Mouse (Mus musculus) bone marrow, adult 2 months (tissue): ENCODE measurements at regions not wholly inside any gene's neighbourhood (a gene's known extent, or its start where the extent isn't known, plus 50 kb on each side); places are given as distances from the start of the nearest gene placed in this dataset.
A peak's percentile ranks its signal among the peaks of the same experiment; 100 is the strongest.

Experiments used
- H3K27ac ChIP-seq: fragments of 200-500 bp; 2 replicates; pipeline ENCODE4 v1.5.1; 2012; ENCODE audit warnings: low read depth, mild to moderate bottlenecking, control low read depth, inconsistent platforms, low read length; ENCODE audit not compliant: control insufficient read depth, poor library complexity, insufficient read depth
- H3K4me1 ChIP-seq: fragments of 200-500 bp; 2 replicates; pipeline ENCODE4 v1.6.1; 2011; ENCODE audit warnings: low read length; ENCODE audit not compliant: control insufficient read depth, insufficient read depth
- H3K4me3 ChIP-seq: fragments of 200-500 bp; replicated peaks from 2 replicates; pipeline ENCODE3; 2011; ENCODE audit warnings: mild to moderate bottlenecking, low read depth, low read length, control low read depth; ENCODE audit not compliant: control insufficient read depth
- CTCF ChIP-seq: fragments of 200-500 bp; IDR thresholded peaks from 2 replicates; pipeline ENCODE4 v1.5.1; 2011; ENCODE audit warnings: low read length, control low read depth; ENCODE audit not compliant: control insufficient read depth, insufficient read depth
- POLR2A ChIP-seq: fragments of 200-500 bp; IDR thresholded peaks from 2 replicates; pipeline ENCODE4 v1.6.1; 2011; ENCODE audit warnings: low read depth, mild to moderate bottlenecking, control low read depth, low read length, borderline replicate concordance; ENCODE audit not compliant: control insufficient read depth
- WGBS: fragments of 180-500 bp; shearing (Covaris S2); methylation state at CpG from one replicate; pipeline ENCODE4 v1.1.7; 2018; 5-methylcytosine and 5-hydroxymethylcytosine counted together

- 80% methylated on average over 4 of the region's 4 CpGs for WGBS
- H3K27ac ChIP-seq, result no peak overlapping the region
- TF ChIP-seq CTCF, result no peak
- H3K4me1 ChIP-seq, result no peaks in the 10 kb centered on the region
- no peak overlapping the region for H3K4me3 ChIP-seq
Measured at GRCm38 (mm10) chr6:53233777-53234176, 53.3 kb upstream of the Creb5 start.

- Histone ChIP-seq H3K27ac (no peak overlapping the region), H3K4me3 (no peak overlapping the region), H3K4me1 (no peaks in the 10 kb centered on the region)
- no peak for TF ChIP-seq POLR2A
- no peak for TF ChIP-seq CTCF
- 81% methylated on average over 5 of the region's 5 CpGs for WGBS
Measured at GRCm38 (mm10) chr6:53232616-53233015, 54.5 kb upstream of the Creb5 start.

- TF ChIP-seq CTCF (no peak), POLR2A (no peak)
- no peak overlapping the region for H3K27ac ChIP-seq
- no peaks in the 10 kb centered on the region for H3K4me1 ChIP-seq
- WGBS, result 77% methylated on average over 6 of the region's 6 CpGs
- no peak overlapping the region for H3K4me3 ChIP-seq
Measured at GRCm38 (mm10) chr6:53229350-53229749, 57.7 kb upstream of the Creb5 start.

GRCm38 (mm10) chr6:53222104-53222503 is 65.0 kb upstream of the Creb5 start:
- no peak overlapping the region for H3K4me3 ChIP-seq
- no peaks in the 10 kb centered on the region for H3K4me1 ChIP-seq
- H3K27ac ChIP-seq, result no peak overlapping the region
- TF ChIP-seq POLR2A, result no peak
- no peak for TF ChIP-seq CTCF
- 82% methylated on average over 8 of the region's 8 CpGs for WGBS

- no peak overlapping the region for H3K4me3 ChIP-seq
- 88% methylated on average over 4 of the region's 4 CpGs for WGBS
- TF ChIP-seq POLR2A, result no peak
- TF ChIP-seq CTCF, result no peak
- H3K4me1 ChIP-seq, result no peaks in the 10 kb centered on the region
- no peak overlapping the region for H3K27ac ChIP-seq
Measured at GRCm38 (mm10) chr6:53221668-53222005, 65.4 kb upstream of the Creb5 start.

GRCm38 (mm10) chr6:53220784-53221667 is 66.0 kb upstream of the Creb5 start:
- Histone ChIP-seq H3K27ac (no peak overlapping the region), H3K4me3 (no peak overlapping the region), H3K4me1 (no peaks in the 10 kb centered on the region)
- WGBS, result 82% methylated on average over 18 of the region's 18 CpGs
- no peak for TF ChIP-seq POLR2A
- no peak for TF ChIP-seq CTCF

GRCm38 (mm10) chr6:53218871-53219286 is 68.2 kb upstream of the Creb5 start:
- no peaks in the 10 kb centered on the region for H3K4me1 ChIP-seq
- no peak overlapping the region for H3K27ac ChIP-seq
- H3K4me3 ChIP-seq, result no peak overlapping the region
- 84% methylated on average over 10 of the region's 10 CpGs for WGBS
- TF ChIP-seq POLR2A (no peak), CTCF (no peak)

GRCm38 (mm10) chr6:53217234-53218015 is 69.6 kb upstream of the Creb5 start:
- 67% methylated on average over 10 of the region's 10 CpGs for WGBS
- no peak overlapping the region for H3K27ac ChIP-seq
- TF ChIP-seq CTCF (peak; percentile 46), POLR2A (no peak)
- H3K4me1 ChIP-seq, result no peaks in the 10 kb centered on the region
- no peak overlapping the region for H3K4me3 ChIP-seq
